Mouse (Mus musculus) myocyte (in vitro differentiated cells): ENCODE results near the gene Atp5e. TPM values are rescaled to one million over a fixed set of nuclear protein-coding genes. Genes with fewer than 3 reads are reported as not detected.

Source experiments
- H3K27me3 ChIP-seq: one replicate; pipeline ENCODE4 v1.6.1; 2011; ENCODE audit not compliant: control insufficient read depth, insufficient read depth, insufficient read length
- H3K36me3 ChIP-seq: one replicate; pipeline ENCODE4 v1.6.1; 2011; ENCODE audit not compliant: control insufficient read depth, insufficient read depth
- H3K4me2 ChIP-seq: one replicate; pipeline ENCODE4 v1.6.1; 2011; ENCODE audit warnings: low read depth, control low read depth
- H3K4me3 ChIP-seq: one replicate; pipeline ENCODE4 v1.5.1; 2011; ENCODE audit warnings: mild to moderate bottlenecking, control low read depth, moderate library complexity
- H3K79me2 ChIP-seq: one replicate; pipeline ENCODE4 v1.6.1; 2011; ENCODE audit not compliant: control insufficient read depth, insufficient read depth
- H3ac ChIP-seq: one replicate; pipeline ENCODE4 v1.6.1; 2011; ENCODE audit not compliant: control insufficient read depth, insufficient read length
- CEBPB ChIP-seq: IDR thresholded peaks from 2 replicates; pipeline ENCODE4 v1.6.1; 2011; ENCODE audit warnings: mild to moderate bottlenecking, moderate library complexity; ENCODE audit not compliant: poor library complexity, insufficient read depth, severe bottlenecking
- E2F4 ChIP-seq: IDR thresholded peaks from one replicate; pipeline ENCODE4 v1.6.1; 2011; ENCODE audit warnings: mild to moderate bottlenecking, control low read depth, moderate library complexity; ENCODE audit not compliant: insufficient read depth
- MAX ChIP-seq: IDR thresholded peaks from one replicate; pipeline ENCODE4 v1.6.1; 2011; ENCODE audit warnings: low read depth, mild to moderate bottlenecking, control low read depth
- MYOD1 ChIP-seq, 3 experiments: IDR thresholded peaks; one replicate each; pipeline ENCODE4 v1.6.1; 2011; ENCODE audit warnings: control low read depth in 2 of 3, low read depth in 2 of 3, mild to moderate bottlenecking in 2 of 3, moderate library complexity in 1 of 3; ENCODE audit not compliant: insufficient read length in 2 of 3, control insufficient read depth in 1 of 3
- MYOG ChIP-seq, 3 experiments: IDR thresholded peaks; one replicate each; pipeline ENCODE4 v1.6.1; 2011; ENCODE audit warnings: control low read depth in 2 of 3, low read depth in 2 of 3, mild to moderate bottlenecking in 2 of 3; ENCODE audit not compliant: insufficient read length in 2 of 3, control insufficient read depth in 1 of 3, insufficient read depth in 1 of 3
- POLR2A ChIP-seq: IDR thresholded peaks from one replicate; pipeline ENCODE4 v1.6.1; 2011; ENCODE audit warnings: low read depth, mild to moderate bottlenecking, control low read depth, moderate library complexity; ENCODE audit not compliant: insufficient read length
- POLR2AphosphoS2 ChIP-seq: IDR thresholded peaks from one replicate; pipeline ENCODE4 v1.6.1; 2011; ENCODE audit warnings: low read depth, control low read depth; ENCODE audit not compliant: insufficient read length
- REST ChIP-seq: IDR thresholded peaks from one replicate; pipeline ENCODE4 v1.6.1; 2011; ENCODE audit warnings: mild to moderate bottlenecking, control low read depth, moderate library complexity; ENCODE audit not compliant: insufficient read depth, insufficient read length
- SRF ChIP-seq: IDR thresholded peaks from one replicate; pipeline ENCODE4 v1.6.1; 2011; ENCODE audit warnings: low read depth; ENCODE audit not compliant: control insufficient read depth, insufficient read length
- TCF12 ChIP-seq: IDR thresholded peaks from one replicate; pipeline ENCODE4 v1.6.1; 2011; ENCODE audit warnings: mild to moderate bottlenecking, control low read depth; ENCODE audit not compliant: poor library complexity, insufficient read depth, severe bottlenecking
- TCF3 ChIP-seq: IDR thresholded peaks from one replicate; pipeline ENCODE4 v1.6.1; 2011; ENCODE audit warnings: low read depth, control low read depth; ENCODE audit not compliant: insufficient read length
- USF1 ChIP-seq: IDR thresholded peaks from one replicate; pipeline ENCODE4 v1.6.1; 2011; ENCODE audit warnings: low read depth, mild to moderate bottlenecking, control low read depth, moderate library complexity
- polyA plus RNA-seq: library from polyadenylated mRNA; unstranded; fragments of >200 nt; fragmentation: generic; extraction: Trizol; gene quantifications from one replicate; pipeline ENCODE4 v1.2.1, GENCODE M21; 2012; ENCODE audit warnings: missing spikeins

Atp5e gene
- polyA plus RNA-seq, 1 experiment = 1,160 TPM

GRCm38 (mm10) chr2:174439450-174439838 lies 24.5 kb downstream of the Atp5e start:
- Histone ChIP-seq H3K79me2 (peaks cover 10% of the 10 kb centered on the region), H3K27me3 (no peaks in the 10 kb centered on the region), H3K36me3 (no peaks in the 10 kb centered on the region), H3ac (no peak overlapping the region), H3K4me3 (peak overlapping the region; percentile 66), H3K4me2 (peak overlapping the region; percentile 90)
- TF ChIP-seq USF1 (no peak), E2F4 (no peak), POLR2A (no peak), MAX (no peak), MYOG (IDR thresholded peaks at IDR 0.05; ENCODE audit: control insufficient read depth in 1 of 3, insufficient read depth in 1 of 3, insufficient read length in 2 of 3, low read depth in 2 of 3) (no peak), TCF3 (no peak), SRF (no peak), TCF12 (no peak), MYOD1 (IDR thresholded peaks at IDR 0.05; ENCODE audit: control insufficient read depth in 1 of 3, insufficient read length in 2 of 3, low read depth in 2 of 3) (no peak), POLR2AphosphoS2 (no peak), REST (no peak), CEBPB (no peak)

GRCm38 (mm10) chr2:174438737-174439449 lies 25.0 kb downstream of the Atp5e start, which contains the start of gene Ctsz:
Gene Ctsz (minus strand): TSS chr2:174439039.
- H3K36me3 ChIP-seq = no peaks in the 10 kb centered on the region
- peak; percentile 90 for TF ChIP-seq POLR2A
- peak in 1 of 3 experiments; percentile 65 for TF ChIP-seq MYOG (IDR thresholded peaks at IDR 0.05; ENCODE audit: control insufficient read depth in 1 of 3, insufficient read depth in 1 of 3, insufficient read length in 2 of 3, low read depth in 2 of 3)
- peak in 1 of 3 experiments; percentile 55 for TF ChIP-seq MYOD1 (IDR thresholded peaks at IDR 0.05; ENCODE audit: control insufficient read depth in 1 of 3, insufficient read length in 2 of 3, low read depth in 2 of 3)
- no peak for TF ChIP-seq REST
- TF ChIP-seq POLR2AphosphoS2 = peak; percentile 84
- peaks cover 10% of the 10 kb centered on the region for H3K79me2 ChIP-seq
- H3K27me3 ChIP-seq = no peaks in the 10 kb centered on the region
- peak within 1 kb of the TSS; percentile 92 for H3K4me2 ChIP-seq
- H3K4me3 ChIP-seq = peak within 1 kb of the TSS; percentile 66
- H3ac ChIP-seq = peak within 1 kb of the TSS; percentile 4

GRCm38 (mm10) chr2:174438181-174438580 lies 25.7 kb downstream of the Atp5e start:
- Histone ChIP-seq H3K36me3 (no peaks in the 10 kb centered on the region), H3K4me3 (peak overlapping the region; percentile 66), H3K4me2 (peak overlapping the region; percentile 92), H3K27me3 (no peaks in the 10 kb centered on the region), H3ac (peak overlapping the region; percentile 4), H3K79me2 (peaks cover 10% of the 10 kb centered on the region)
- no peak for TF ChIP-seq MYOG (IDR thresholded peaks at IDR 0.05; ENCODE audit: control insufficient read depth in 1 of 3, insufficient read depth in 1 of 3, insufficient read length in 2 of 3, low read depth in 2 of 3)
- no peak for TF ChIP-seq REST
- TF ChIP-seq MYOD1 (IDR thresholded peaks at IDR 0.05; ENCODE audit: control insufficient read depth in 1 of 3, insufficient read length in 2 of 3, low read depth in 2 of 3) = no peak
- TF ChIP-seq TCF12 = no peak
- no peak for TF ChIP-seq POLR2AphosphoS2
- TF ChIP-seq TCF3 = no peak
- TF ChIP-seq CEBPB = no peak
- TF ChIP-seq E2F4 = no peak
- TF ChIP-seq POLR2A = no peak
- no peak for TF ChIP-seq SRF
- no peak for TF ChIP-seq MAX
- no peak for TF ChIP-seq USF1

GRCm38 (mm10) chr2:174437697-174437982 lies 26.3 kb downstream of the Atp5e start:
- peak overlapping the region; percentile 66 for H3K4me3 ChIP-seq
- H3K4me2 ChIP-seq = peak overlapping the region; percentile 92

More at GRCm38 (mm10) chr2:174437697-174437982, 26.3 kb downstream of the Atp5e start:
- TF ChIP-seq MYOG (IDR thresholded peaks at IDR 0.05; ENCODE audit: control insufficient read depth in 1 of 3, insufficient read depth in 1 of 3, insufficient read length in 2 of 3, low read depth in 2 of 3) (no peak), POLR2AphosphoS2 (no peak), TCF12 (no peak), E2F4 (no peak), MAX (no peak), CEBPB (no peak), MYOD1 (IDR thresholded peaks at IDR 0.05; ENCODE audit: control insufficient read depth in 1 of 3, insufficient read length in 2 of 3, low read depth in 2 of 3) (no peak), SRF (no peak), POLR2A (no peak), USF1 (no peak), TCF3 (no peak), REST (no peak)
- Histone ChIP-seq H3ac (peak overlapping the region; percentile 4), H3K27me3 (no peaks in the 10 kb centered on the region), H3K36me3 (no peaks in the 10 kb centered on the region), H3K79me2 (peaks cover 10% of the 10 kb centered on the region)
